Mouse (Mus musculus): Measurements from ENCODE around the gene Hacd3.

The Hacd3 gene

DNA sequence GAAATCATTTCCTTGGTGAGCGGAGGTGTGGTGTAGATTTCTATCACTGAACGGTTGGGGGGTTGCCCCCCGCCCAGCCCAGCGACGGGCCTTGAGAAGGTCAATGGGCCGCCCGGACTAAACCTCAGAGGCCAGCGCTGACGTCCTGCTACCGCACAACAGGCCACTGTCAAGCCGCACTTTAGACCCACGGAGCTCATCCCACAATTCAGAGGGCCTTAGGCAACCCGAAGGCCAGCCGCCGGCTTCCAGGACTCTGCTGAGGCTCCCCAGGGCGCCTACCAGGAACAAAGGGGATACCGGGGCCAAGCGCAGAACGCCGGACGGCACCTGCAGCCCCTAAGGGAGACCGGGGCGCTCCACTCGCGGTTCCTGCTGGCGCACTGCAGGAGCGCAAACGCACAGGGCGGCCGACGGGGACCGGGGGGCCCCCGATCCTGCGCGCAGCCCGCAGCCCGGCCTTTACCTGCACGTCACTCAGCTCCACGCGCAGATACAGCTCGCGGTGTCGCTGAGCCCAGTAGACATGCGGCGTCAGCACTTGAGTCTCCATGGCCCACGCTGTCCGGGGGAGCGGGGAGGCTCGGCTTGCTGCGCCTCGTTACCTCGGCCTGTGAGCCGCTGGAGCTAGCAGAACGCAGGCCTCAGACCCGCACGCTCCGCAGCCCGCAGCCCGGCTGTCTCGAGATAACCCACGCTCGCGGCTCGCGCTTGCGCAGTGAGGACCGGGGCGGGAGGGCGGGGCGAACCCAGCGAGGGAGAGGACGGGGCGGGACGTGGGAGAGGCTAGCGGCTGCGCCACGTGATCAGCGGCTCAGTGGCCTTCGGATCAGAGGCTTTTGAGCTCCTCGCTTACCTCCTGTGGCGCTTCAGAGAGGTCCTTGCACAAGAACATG is at the start of gene Hacd3:
TSS of gene Hacd3 (minus strand) at position 703 of the 896 bp plus-strand sequence.
- DNase-seq (ENCODE audit: low spot score), result peak; percentile 76

DNA sequence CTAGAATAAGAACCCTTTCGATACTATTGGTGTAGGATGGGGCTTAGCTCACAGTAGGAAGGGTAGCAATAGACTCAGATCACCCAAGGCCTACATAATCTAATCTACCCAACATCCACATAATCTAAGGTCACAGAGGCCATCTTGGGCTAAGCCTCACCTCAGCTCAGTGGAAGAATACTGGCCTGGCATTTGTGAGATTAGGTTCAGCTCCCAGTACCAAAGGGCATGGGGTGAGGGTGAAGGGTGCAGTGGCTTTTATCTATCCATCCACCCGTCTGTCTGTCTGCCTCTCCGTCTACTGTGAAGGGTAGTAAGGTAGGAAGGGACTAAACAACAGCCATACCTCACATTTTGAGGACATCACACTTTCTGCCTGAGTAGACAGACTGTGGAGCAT is 49.1 kb upstream of the Hacd3 start:
- DNase-seq (ENCODE audit: low spot score), result no peak

DNA sequence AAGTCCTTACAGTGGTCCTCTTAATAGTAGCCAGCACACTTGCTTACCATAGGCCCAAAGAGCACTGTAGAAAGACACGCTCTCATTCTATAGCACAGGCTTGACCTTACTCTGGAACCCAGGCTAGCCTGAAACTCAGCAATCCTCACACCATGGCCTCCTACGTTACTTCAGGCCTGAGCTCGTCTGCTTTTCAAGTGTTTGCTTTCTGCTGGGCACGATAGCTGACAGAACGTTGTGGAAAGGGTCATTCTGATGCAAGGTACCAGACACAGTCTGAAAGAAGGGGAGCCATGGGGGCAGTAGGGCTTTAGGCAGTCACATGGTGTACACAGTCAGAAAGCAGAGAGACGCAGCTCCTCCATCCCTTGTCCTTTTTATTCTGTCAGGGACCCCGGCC is 42.8 kb upstream of the Hacd3 start:
- no peak for DNase-seq (ENCODE audit: low spot score)

- no peak for DNase-seq (ENCODE audit: low spot score)
Measured at GRCm38 (mm10) chr9:65050981-65051380, 29.5 kb upstream of the Hacd3 start.

- DNase-seq (ENCODE audit: low spot score), result no peak
Measured at GRCm38 (mm10) chr9:65049422-65049821, 27.9 kb upstream of the Hacd3 start.

DNA sequence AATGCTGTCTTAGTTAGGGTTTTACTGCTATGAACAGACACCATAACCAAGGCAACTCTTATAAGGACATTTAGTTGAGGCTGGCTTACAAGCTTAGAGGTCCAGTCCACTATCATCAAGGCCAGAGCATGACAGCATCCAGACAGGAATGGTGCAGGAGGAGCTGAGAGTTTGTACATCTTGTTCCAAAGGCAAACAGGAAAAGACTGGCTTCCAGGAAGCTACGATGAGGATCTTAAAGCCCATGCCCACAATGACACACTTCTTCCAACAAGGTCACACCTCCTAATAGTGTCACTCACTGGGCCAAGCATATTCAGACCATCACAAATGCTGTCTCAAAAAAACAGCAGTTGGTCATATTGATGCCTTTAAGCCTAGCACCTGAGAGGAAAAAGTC is 25.5 kb upstream of the Hacd3 start:
- no peak for DNase-seq (ENCODE audit: low spot score)

DNA sequence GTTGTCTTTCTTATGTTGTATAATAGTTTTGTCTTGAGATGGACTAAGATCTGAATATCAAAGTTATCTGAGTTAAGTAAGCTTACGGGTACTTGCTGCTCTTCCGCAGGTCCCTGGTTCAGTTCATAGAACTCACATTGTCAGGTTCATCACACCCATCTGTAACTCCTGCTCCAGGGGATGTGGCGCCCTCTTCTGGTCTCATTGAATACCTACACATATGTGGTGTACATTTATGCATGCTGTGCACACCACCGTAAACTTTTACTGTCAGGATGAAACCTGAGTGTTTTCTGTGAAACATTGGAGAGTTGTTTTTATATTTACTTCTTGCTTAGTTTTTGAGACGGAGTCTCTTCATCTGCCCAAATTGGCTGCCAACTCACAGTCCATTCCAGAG is 19.9 kb upstream of the Hacd3 start:
- DNase-seq (ENCODE audit: low spot score), result no peak

DNA sequence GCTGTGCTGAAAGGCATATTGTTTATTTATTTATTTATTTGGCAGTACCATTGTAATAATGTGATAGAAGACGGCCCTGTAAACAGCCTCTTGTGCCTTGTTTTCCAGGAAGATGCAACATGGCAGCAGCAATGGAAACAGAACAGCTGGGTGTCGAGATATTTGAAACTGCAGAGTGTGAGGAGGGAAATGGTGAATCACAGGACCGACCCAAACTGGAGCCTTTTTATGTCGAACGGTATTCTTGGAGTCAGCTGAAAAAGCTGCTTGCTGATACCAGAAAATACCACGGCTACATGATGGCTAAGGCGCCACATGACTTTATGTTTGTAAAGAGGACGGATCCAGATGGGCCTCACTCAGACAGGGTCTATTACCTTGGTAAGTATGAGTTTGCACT is 15.4 kb upstream of the Hacd3 start:
- no peak for DNase-seq (ENCODE audit: low spot score)

GRCm38 (mm10) chr9:65036456-65036855 is 15.0 kb upstream of the Hacd3 start:
- DNase-seq (ENCODE audit: low spot score), result no peak

DNA sequence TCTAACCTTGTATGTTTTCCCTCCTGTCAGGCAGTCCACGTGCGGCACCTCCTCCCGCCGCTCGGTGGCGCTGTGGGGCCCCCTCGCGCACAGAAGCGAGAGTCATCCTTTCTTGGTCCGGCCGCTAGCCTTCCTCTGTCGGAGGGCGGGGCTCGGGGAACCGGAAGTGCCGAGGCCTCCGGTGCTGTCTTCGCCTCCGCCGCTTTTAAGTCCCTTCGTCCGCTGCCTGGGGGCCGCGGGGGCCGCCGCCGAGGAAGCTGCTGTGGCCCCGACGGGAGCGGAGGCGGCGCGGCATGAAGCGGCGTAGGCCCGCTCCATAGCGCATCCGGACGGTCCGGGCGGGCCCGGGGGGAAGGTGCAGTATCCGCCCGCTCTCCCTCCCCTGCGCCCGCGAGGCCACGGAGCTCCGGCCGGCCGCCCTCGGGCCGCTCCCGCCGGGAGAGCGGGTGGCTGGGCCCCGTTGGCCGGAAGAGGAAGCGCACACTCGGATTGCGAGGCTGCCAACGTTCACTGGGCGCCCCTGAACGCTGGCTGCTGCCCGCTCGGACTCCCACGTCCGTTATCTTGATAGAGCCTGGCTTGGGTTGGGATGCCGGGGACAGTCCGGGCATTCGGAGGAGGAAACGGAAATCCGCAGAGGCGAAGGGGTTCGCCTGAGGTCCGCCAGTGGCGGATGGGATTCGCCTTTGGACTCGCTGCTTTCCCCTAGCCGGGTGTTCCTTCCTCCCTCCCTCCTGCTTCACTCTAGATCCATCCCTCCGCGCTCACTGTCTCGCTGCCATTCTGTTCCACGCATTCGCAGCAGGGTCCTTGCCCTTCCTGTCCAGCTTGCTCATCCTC is 11.0 kb upstream of the Hacd3 start, which contains the start of gene Dpp8:
TSS of gene Dpp8 (plus strand) at position 146 of the 840 bp plus-strand sequence.
- peak; percentile 90 for DNase-seq (ENCODE audit: low spot score)

DNA sequence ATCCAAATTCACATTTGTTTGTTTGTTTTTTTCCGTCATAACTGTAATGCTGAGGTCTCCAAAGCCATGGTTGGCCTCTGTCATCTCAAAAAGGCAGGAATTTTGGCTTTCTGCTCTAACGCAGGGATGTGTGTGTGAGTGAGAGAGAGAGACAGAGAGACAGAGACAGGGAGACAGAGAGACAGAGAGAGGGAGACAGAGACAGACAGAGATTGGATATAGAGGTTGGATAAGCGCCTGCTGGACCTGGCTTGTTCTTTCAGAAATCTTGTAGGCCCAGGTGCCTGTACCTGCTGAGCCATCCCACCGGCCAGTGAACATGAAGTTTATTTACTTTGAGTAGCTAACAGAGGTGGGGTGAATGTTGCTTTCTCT is 10.4 kb upstream of the Hacd3 start:
- no peak for DNase-seq (ENCODE audit: low spot score)

GRCm38 (mm10) chr9:65031355-65031754 is 9.9 kb upstream of the Hacd3 start:
- peak; percentile 22 for DNase-seq (ENCODE audit: low spot score)

- DNase-seq (ENCODE audit: low spot score), result no peak
Measured at GRCm38 (mm10) chr9:65028313-65028712, 6.8 kb upstream of the Hacd3 start.

DNA sequence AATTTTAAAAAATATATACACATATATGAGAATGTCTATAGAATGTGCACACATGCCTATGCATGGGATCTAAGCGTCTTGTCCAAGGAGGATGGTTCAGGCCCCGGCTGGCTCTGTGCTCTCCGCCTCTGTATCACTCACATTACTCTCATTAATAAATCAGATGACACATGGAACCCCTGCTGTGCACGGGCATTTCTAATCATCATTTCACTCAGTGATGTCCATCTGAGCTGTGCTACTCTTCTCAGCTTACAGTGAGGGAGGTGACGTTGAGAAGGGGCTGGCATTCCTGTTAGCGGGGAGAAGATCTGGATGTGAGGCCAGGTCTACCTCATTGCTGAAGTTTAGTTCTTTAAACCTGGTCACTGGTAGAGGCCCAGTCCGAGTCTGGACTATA is 5.7 kb upstream of the Hacd3 start:
- DNase-seq (ENCODE audit: low spot score), result no peak

- DNase-seq (ENCODE audit: low spot score), result no peak
Measured at GRCm38 (mm10) chr9:65023447-65023846, 2.0 kb upstream of the Hacd3 start.

- no peak for DNase-seq (ENCODE audit: low spot score)
Measured at GRCm38 (mm10) chr9:65022580-65023135, 1.2 kb upstream of the Hacd3 start.

DNA sequence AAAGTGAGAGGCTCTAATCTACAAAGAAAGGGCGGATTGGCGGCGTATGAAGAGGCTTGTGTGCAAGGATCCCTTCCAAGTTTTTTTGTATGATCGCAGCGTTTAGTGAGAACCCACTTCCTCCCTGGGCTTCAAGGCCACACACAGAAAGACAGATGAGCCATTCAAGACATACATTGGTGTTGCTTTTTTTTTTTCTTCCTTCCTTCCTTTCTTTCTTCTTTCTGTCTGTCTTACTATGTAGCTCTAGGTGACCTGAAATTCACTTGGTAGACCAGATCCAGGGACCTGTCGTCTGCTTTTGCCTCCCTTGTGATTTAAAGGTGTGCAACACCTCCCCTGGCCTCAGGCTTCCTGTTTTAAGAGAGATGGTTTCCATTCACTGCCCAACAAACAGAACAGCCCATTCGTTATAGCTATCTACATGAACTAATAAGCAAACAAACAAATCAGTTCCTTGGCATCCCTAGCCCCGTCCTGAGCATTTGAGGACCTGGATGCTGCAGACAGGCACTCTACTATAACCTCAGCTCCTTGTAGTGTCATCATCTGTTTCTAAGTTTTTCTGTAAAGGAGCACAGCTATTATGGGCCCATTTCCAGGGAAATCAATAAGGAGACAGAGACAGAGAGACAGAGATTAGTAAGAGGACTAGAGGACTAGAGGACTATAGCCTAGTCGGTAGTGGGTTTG is 540 bp upstream of the Hacd3 start:
- no peak for DNase-seq (ENCODE audit: low spot score)

GRCm38 (mm10) chr9:65020128-65020527 is 1.4 kb downstream of the Hacd3 start:
- DNase-seq (ENCODE audit: low spot score), result no peak

- DNase-seq (ENCODE audit: low spot score), result no peak
Measured at GRCm38 (mm10) chr9:65019146-65019545, 2.3 kb downstream of the Hacd3 start.

DNA sequence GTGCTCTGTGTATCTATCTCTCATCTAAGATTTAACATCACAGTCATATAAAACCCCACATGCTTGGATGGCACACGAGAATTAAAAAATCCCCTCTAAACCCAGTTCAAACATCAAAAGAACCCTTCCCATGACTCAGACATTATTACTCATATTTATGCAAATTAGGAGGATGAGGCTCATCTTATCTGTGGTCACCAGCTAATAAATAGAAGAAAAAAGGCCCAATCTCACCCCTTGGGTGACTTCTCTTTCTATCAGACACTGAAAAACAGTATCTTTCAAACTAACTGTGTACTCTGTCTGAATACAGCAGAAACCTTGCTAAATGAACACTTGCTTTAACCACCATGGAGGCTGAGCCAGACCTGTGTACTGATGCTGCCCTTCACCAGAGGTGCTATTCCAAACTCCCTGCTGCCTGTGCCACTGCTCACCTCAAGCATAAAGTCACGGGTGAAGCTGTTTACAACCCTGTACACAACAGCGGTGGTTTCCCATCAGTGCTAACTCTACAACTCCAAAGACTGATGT is 2.8 kb downstream of the Hacd3 start:
- no peak for DNase-seq (ENCODE audit: low spot score)

GRCm38 (mm10) chr9:65017896-65018295 is 3.6 kb downstream of the Hacd3 start:
- no peak for DNase-seq (ENCODE audit: low spot score)

All from spleen, adult 12 weeks (tissue).